Mouse (Mus musculus): Measurements from ENCODE around the gene Vps37c. TPM values are rescaled to one million over a fixed set of nuclear protein-coding genes. Genes with fewer than 3 reads are reported as not detected.

Gene Vps37c
- polyA plus RNA-seq, 1 experiment, result 3.2 TPM

DNA sequence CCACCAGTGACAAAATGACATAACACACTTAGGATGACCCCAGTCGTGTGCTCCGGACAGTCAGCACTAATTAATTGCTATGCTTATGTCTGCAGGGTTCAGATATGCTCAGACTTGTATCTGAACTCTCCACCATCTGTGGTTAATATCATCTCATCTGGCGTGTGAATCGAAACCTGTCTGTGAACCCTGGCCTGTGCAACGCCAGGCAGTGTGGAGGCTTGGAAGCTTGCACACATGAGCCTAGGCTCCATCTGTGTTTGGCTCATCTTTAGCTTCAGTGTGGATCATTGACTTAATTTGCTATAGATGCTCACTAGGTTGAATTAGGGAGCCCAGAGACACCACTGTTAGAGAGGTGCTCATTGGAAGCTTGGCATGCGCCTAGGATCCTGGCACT, 73.9 kb downstream of the Vps37c start:
- Histone ChIP-seq H3K27me3 (ENCODE audit: control insufficient read depth) (no peaks in the 10 kb centered on the region), H3K9me3 (ENCODE audit: control insufficient read depth, low read length) (no peaks in the 10 kb centered on the region), H3K4me3 (replicated peaks) (no peak overlapping the region), H3K4me1 (ENCODE audit: control insufficient read depth) (no peaks in the 10 kb centered on the region), H3K36me3 (ENCODE audit: control insufficient read depth) (no peaks in the 10 kb centered on the region)
- TF ChIP-seq TAL1 (IDR thresholded peaks at IDR 0.05; ENCODE audit: low read length) (no peak), GATA1 (IDR thresholded peaks at IDR 0.05; ENCODE audit: low read length) (no peak)

DNA sequence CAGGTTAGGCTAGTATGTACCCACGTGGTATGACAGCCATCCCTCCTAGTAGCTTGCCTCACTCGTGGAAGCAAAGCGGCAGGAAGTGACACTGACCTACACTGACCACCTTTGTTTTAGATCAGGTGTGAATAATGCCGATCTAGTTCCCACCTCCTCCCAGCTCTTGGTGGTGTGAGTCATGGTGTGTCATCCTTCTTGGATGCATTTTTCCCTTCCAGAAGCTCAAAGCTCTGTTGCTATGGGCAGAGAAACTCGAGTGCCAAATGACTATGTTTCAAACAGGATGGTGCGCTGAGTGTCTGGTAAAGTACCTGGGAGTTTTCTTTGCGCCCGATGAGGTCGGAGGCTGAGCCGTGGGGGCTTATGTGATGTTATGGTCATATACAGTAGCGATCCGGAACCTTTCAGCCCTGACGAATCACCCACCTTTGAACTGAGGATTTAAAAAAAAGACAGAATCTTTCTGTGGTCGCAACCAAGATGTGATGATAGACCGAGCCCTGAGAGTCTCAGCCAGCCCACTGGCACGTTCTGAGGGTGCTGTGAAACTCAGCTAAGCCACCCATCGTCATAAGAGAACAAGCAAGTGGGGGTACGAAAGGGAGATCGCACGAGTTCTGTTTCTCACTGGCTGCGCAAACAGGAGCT, 75.0 kb downstream of the Vps37c start:
- TF ChIP-seq TAL1 (IDR thresholded peaks at IDR 0.05; ENCODE audit: low read length) (no peak), GATA1 (IDR thresholded peaks at IDR 0.05; ENCODE audit: low read length) (no peak)
- H3K9me3 ChIP-seq (ENCODE audit: control insufficient read depth, low read length), result no peaks in the 10 kb centered on the region
- H3K27me3 ChIP-seq (ENCODE audit: control insufficient read depth), result no peaks in the 10 kb centered on the region
- H3K4me1 ChIP-seq (ENCODE audit: control insufficient read depth), result no peaks in the 10 kb centered on the region
- H3K4me3 ChIP-seq (replicated peaks), result no peak overlapping the region
- H3K36me3 ChIP-seq (ENCODE audit: control insufficient read depth), result no peaks in the 10 kb centered on the region

Other genes starting within 250 kb of the Vps37c start
- gene Lrrc10b, start 231.3 kb upstream of the Vps37c start, polyA plus RNA-seq (2012), result not detected in 2 replicates
- gene Ppp1r32, start 205.8 kb upstream of the Vps37c start, polyA plus RNA-seq (2012), result 0.16 and 0.30 TPM in 2 replicates
- 1.5 and 2.5 TPM in 2 replicates for gene Cpsf7, start 163.5 kb upstream of the Vps37c start, polyA plus RNA-seq (2012)
- 0.36 and 0.44 TPM in 2 replicates for gene Sdhaf2, start 162.6 kb upstream of the Vps37c start, polyA plus RNA-seq (2012)
- 0.13 and 0.14 TPM in 2 replicates for gene Tmem216, start 132.5 kb upstream of the Vps37c start, polyA plus RNA-seq (2012)
- 0.30 and 0.42 TPM in 2 replicates for gene Cyb561a3, start 111.6 kb upstream of the Vps37c start, polyA plus RNA-seq (2012)
- 0.22 and 0.41 TPM in 2 replicates for gene Tmem138, start 111.4 kb upstream of the Vps37c start, polyA plus RNA-seq (2012)
- gene Ddb1, start 83.4 kb upstream of the Vps37c start, polyA plus RNA-seq (2012), result 2.3 and 2.8 TPM in 2 replicates
- gene Tkfc, start 83.1 kb upstream of the Vps37c start, polyA plus RNA-seq (2012), result 0.31 and 0.64 TPM in 2 replicates
- 0.11 and 0.12 TPM in 2 replicates for gene Vwce, start 54.5 kb upstream of the Vps37c start, polyA plus RNA-seq (2012)
- not detected in 2 replicates for gene Pga5, start 10.7 kb upstream of the Vps37c start, polyA plus RNA-seq (2012)
- gene Cd5, start 50.3 kb downstream of the Vps37c start, polyA plus RNA-seq (2012), result not detected in 2 replicates
- gene Cd6, start 141.3 kb downstream of the Vps37c start, polyA plus RNA-seq (2012), result not detected in 2 replicates
- 0.30 and 0.67 TPM in 2 replicates for gene Slc15a3, start 151.0 kb downstream of the Vps37c start, polyA plus RNA-seq (2012)
- 0.05 TPM in 2 replicates for gene Tmem132a, start 181.2 kb downstream of the Vps37c start, polyA plus RNA-seq (2012)
- 1.3 and 1.4 TPM in 2 replicates for gene Tmem109, start 193.3 kb downstream of the Vps37c start, polyA plus RNA-seq (2012)
- 3.2 and 4.1 TPM in 2 replicates for gene Prpf19, start 206.5 kb downstream of the Vps37c start, polyA plus RNA-seq (2012)
- not detected in 2 replicates for gene Zp1, start 231.9 kb downstream of the Vps37c start, polyA plus RNA-seq (2012)
- gene Ptgdr2, start 248.4 kb downstream of the Vps37c start, polyA plus RNA-seq (2012), result not detected in 2 replicates

Measured in erythroblast, embryonic 14.5 days (primary cell).